Mouse (Mus musculus): ENCODE data around the gene Dnase1l1. TPM values are rescaled to one million over a fixed set of nuclear protein-coding genes. Genes with fewer than 3 reads are reported as not detected.
A peak's percentile ranks its signal among the peaks of the same experiment; 100 is the strongest.

Dnase1l1 gene
- total RNA-seq, 2 experiments from 2014 or later = 53.1 to 55.1 TPM

Small RNAs within 50 kb of the gene (microRNA-seq; reads per million reads assigned to microRNA genes)
- 3.8 reads per million, percentile 13 among the genes with 10 or more reads in this experiment for gene Mir7091
- not detected for gene Mir7092

Other genes with a start within 250 kb of the Dnase1l1 start
- gene Opn1mw, start 154.9 kb downstream of the Dnase1l1 start, total RNA-seq (2021) = not detected
- 10 to 100 TPM; 45.4 to 48.7 TPM for gene Mecp2, start 147.0 kb downstream of the Dnase1l1 start, total RNA-seq (2021)
- not detected for gene Tex28, start 114.5 kb downstream of the Dnase1l1 start, total RNA-seq (2021)
- not detected for gene Tktl1, start 105.1 kb downstream of the Dnase1l1 start, total RNA-seq (2021)
- gene Flna, start 32.5 kb downstream of the Dnase1l1 start, total RNA-seq (2021) = 100 to 1,000 TPM; 265 to 281 TPM
- gene Emd, start 27.6 kb downstream of the Dnase1l1 start, total RNA-seq (2021) = 10 to 100 TPM; 31.2 to 34.0 TPM
- 100 to 1,000 TPM; 263 to 305 TPM for gene Rpl10, start 11.5 kb downstream of the Dnase1l1 start, total RNA-seq (2021)
- gene Taz, start 425 bp downstream of the Dnase1l1 start, total RNA-seq (2021) = 10 to 100 TPM; 54.9 to 66.2 TPM
- gene Atp6ap1, start 14.8 kb upstream of the Dnase1l1 start, total RNA-seq (2021) = 10 to 100 TPM; 81.3 to 82.2 TPM
- 10 to 100 TPM; 63.4 to 74.2 TPM for gene Gdi1, start 22.7 kb upstream of the Dnase1l1 start, total RNA-seq (2021)
- gene Fam50a, start 30.7 kb upstream of the Dnase1l1 start, total RNA-seq (2021) = 10 to 100 TPM; 40.2 to 45.1 TPM
- gene Plxna3, start 46.7 kb upstream of the Dnase1l1 start, total RNA-seq (2021) = 10 to 100 TPM in 1 of 2 experiments, 1 to 10 TPM in 1; 9.9 to 10.2 TPM
- gene Lage3, start 71.3 kb upstream of the Dnase1l1 start, total RNA-seq (2021) = 10 to 100 TPM; 39.8 to 48.0 TPM
- gene Ubl4a, start 90.9 kb upstream of the Dnase1l1 start, total RNA-seq (2021) = 10 to 100 TPM; 46.4 to 50.2 TPM
- gene Slc10a3, start 91.0 kb upstream of the Dnase1l1 start, total RNA-seq (2021) = 1 to 10 TPM; 5.5 to 6.7 TPM
- gene Fam3a, start 110.9 kb upstream of the Dnase1l1 start, total RNA-seq (2021) = 10 to 100 TPM; 20.7 to 26.2 TPM
- gene Ikbkg, start 111.0 kb upstream of the Dnase1l1 start, total RNA-seq (2021) = 10 to 100 TPM; 35.2 to 39.4 TPM
- gene G6pdx, start 146.9 kb upstream of the Dnase1l1 start, total RNA-seq (2021) = 10 to 100 TPM; 14.0 to 16.2 TPM
- not detected for gene Gm6880, start 199.1 kb upstream of the Dnase1l1 start, total RNA-seq (2021)